Mouse (Mus musculus) heart, adult 2 months (tissue): ENCODE measurements at regions not wholly inside any gene's neighbourhood (a gene's known extent, or its start where the extent isn't known, plus 50 kb on each side); places are given as distances from the start of the nearest gene placed in this dataset.

Experiments used
- CTCF ChIP-seq: fragments of 200-600 bp; IDR thresholded peaks from 2 replicates; pipeline ENCODE4 v1.8.1; 2022; ENCODE audit warnings: antibody characterized with exemption, mild to moderate bottlenecking, moderate library complexity
- EP300 ChIP-seq: fragments of 200-500 bp; IDR thresholded peaks from 2 replicates; pipeline ENCODE4 v1.6.1; 2011; ENCODE audit warnings: low read depth, low read length, control low read depth; ENCODE audit not compliant: insufficient read depth
- POLR2A ChIP-seq: fragments of 200-500 bp; IDR thresholded peaks from 2 replicates; pipeline ENCODE4 v1.6.1; 2011; ENCODE audit warnings: mild to moderate bottlenecking, low read depth, low read length, control low read depth; ENCODE audit not compliant: insufficient read depth

GRCm38 (mm10) chr5:45198408-45198807 lies 251.6 kb downstream of the Qdpr start:
- no peak for TF ChIP-seq EP300
- TF ChIP-seq POLR2A, result no peak
- TF ChIP-seq CTCF, result no peak
